Mouse (Mus musculus): ENCODE measurements at regions not wholly inside any gene's neighbourhood (a gene's known extent, or its start where the extent isn't known, plus 50 kb on each side); places are given as distances from the start of the nearest gene placed in this dataset.

GRCm38 (mm10) chr9:27728652-27729557 lies 61.7 kb upstream of the Opcml start:
- Histone ChIP-seq H3K27ac (0 out of 2 replicates have a peak overlapping the region, but pooled peaks have one; percentile 50), H3K4me3 (replicated peaks) (no peak overlapping the region; the same call in 1 of the 2 replicates), H3K9me3 (no peaks in the 10 kb centered on the region), H3K4me2 (peak overlapping the region; percentile 44), H3K9ac (peak overlapping the region; percentile 21; the same call in 1 of the 2 replicates), H3K27me3 (no peaks in the 10 kb centered on the region), H3K36me3 (replicated peaks) (no peaks in the 10 kb centered on the region), H3K4me1 (peaks cover 13% of the 10 kb centered on the region)
- ATAC-seq (ENCODE audit: low FRiP score) = peak; percentile 88
- WGBS = 7% methylated on average over 13 of the region's 13 CpGs

GRCm38 (mm10) chr9:27729558-27729889 lies 61.1 kb upstream of the Opcml start:
- no peak for ATAC-seq (ENCODE audit: low FRiP score)
- H3K27ac ChIP-seq = no peak overlapping the region

GRCm38 (mm10) chr9:27739287-27739686 lies 51.3 kb upstream of the Opcml start:
- no peaks in the 10 kb centered on the region for H3K27me3 ChIP-seq
- no peak overlapping the region for H3K4me2 ChIP-seq
- no peak for ATAC-seq (ENCODE audit: low FRiP score)
- H3K36me3 ChIP-seq (replicated peaks) = no peaks in the 10 kb centered on the region
- WGBS = 27% methylated on average over 3 of the region's 3 CpGs
- H3K9ac ChIP-seq = no peak overlapping the region
- H3K9me3 ChIP-seq = no peaks in the 10 kb centered on the region
- H3K27ac ChIP-seq = no peak overlapping the region
- H3K4me1 ChIP-seq = no peaks in the 10 kb centered on the region
- H3K4me3 ChIP-seq (replicated peaks) = no peak overlapping the region

More at GRCm38 (mm10) chr9:27729558-27729889, 61.1 kb upstream of the Opcml start:
- Histone ChIP-seq H3K27me3 (no peaks in the 10 kb centered on the region), H3K9me3 (no peaks in the 10 kb centered on the region), H3K36me3 (replicated peaks) (no peaks in the 10 kb centered on the region), H3K4me2 (no peak overlapping the region), H3K4me3 (replicated peaks) (no peak overlapping the region), H3K4me1 (peaks cover 13% of the 10 kb centered on the region), H3K9ac (no peak overlapping the region)
- WGBS = 50% methylated on average over 1 of the region's 1 CpGs

Measured in forebrain, embryonic 12.5 days (tissue).